Mouse (Mus musculus) megakaryocyte, embryonic 14.5 days (primary cell): Measurements from ENCODE around the gene Fgd3. TPM values are rescaled to one million over a fixed set of nuclear protein-coding genes. Genes with fewer than 3 reads are reported as not detected.

Experiments used
- H3K27me3 ChIP-seq: replicated peaks from 2 replicates; pipeline ENCODE3; 2012; ENCODE audit warnings: inconsistent platforms
- H3K36me3 ChIP-seq: replicated peaks from 2 replicates; pipeline ENCODE3; 2012; ENCODE audit warnings: low read length, inconsistent platforms, mixed read lengths
- H3K4me1 ChIP-seq: 2 replicates; pipeline ENCODE4 v1.6.1; 2012; ENCODE audit warnings: inconsistent platforms
- H3K4me3 ChIP-seq: replicated peaks from 2 replicates; pipeline ENCODE3; 2012; ENCODE audit warnings: moderate library complexity, mild to moderate bottlenecking, inconsistent platforms
- H3K9me3 ChIP-seq: 2 replicates; pipeline ENCODE4 v1.6.1; 2012; ENCODE audit warnings: inconsistent platforms
- FLI1 ChIP-seq: IDR thresholded peaks from 2 replicates; pipeline ENCODE4 v1.6.1; 2012; ENCODE audit warnings: low read length, inconsistent platforms, mixed read lengths
- GATA1 ChIP-seq: IDR thresholded peaks from 3 replicates; pipeline ENCODE4 v1.6.1; 2012; ENCODE audit warnings: mixed read lengths, low read length, inconsistent platforms, borderline replicate concordance
- polyA plus RNA-seq: library from polyadenylated mRNA; stranded (reverse); fragments of >175 nt; gene quantifications from 2 replicates; pipeline ENCODE4 v1.2.3, GENCODE M21; 2012; ENCODE audit warnings: low replicate concordance; ENCODE audit not compliant: insufficient read depth

The Fgd3 gene
- polyA plus RNA-seq, 1 experiment: 10.4 TPM

GRCm38 (mm10) chr13:49243492-49243891, 76.6 kb downstream of the Fgd3 start:
- no peaks in the 10 kb centered on the region for H3K27me3 ChIP-seq
- peaks cover 96% of the 10 kb centered on the region for H3K4me1 ChIP-seq
- H3K9me3 ChIP-seq: no peaks in the 10 kb centered on the region
- no peak for TF ChIP-seq FLI1
- no peak for TF ChIP-seq GATA1
- H3K4me3 ChIP-seq: peak overlapping the region; percentile 99
- peaks cover 76% of the 10 kb centered on the region for H3K36me3 ChIP-seq

GRCm38 (mm10) chr13:49242321-49243065, 77.6 kb downstream of the Fgd3 start:
- H3K4me3 ChIP-seq: peak overlapping the region; percentile 91
- H3K27me3 ChIP-seq: no peaks in the 10 kb centered on the region
- TF ChIP-seq FLI1: peak; percentile 80
- TF ChIP-seq GATA1: peak; percentile 83; the same call in 1 of the 3 replicates
- H3K36me3 ChIP-seq: peaks cover 86% of the 10 kb centered on the region
- peaks cover 98% of the 10 kb centered on the region for H3K4me1 ChIP-seq
- no peaks in the 10 kb centered on the region for H3K9me3 ChIP-seq

- peaks cover 93% of the 10 kb centered on the region for H3K36me3 ChIP-seq
- H3K4me3 ChIP-seq: peak overlapping the region; percentile 51
- no peaks in the 10 kb centered on the region for H3K27me3 ChIP-seq
- peaks cover 93% of the 10 kb centered on the region for H3K4me1 ChIP-seq
- 0 out of 2 replicates have a peak, but pooled peaks cover 4% of the 10 kb centered on the region for H3K9me3 ChIP-seq
- no peak for TF ChIP-seq FLI1
- TF ChIP-seq GATA1: no peak
These were observed 81.4 kb downstream of the Fgd3 start for GRCm38 (mm10) chr13:49238737-49239136.

GRCm38 (mm10) chr13:49237617-49238016, 82.5 kb downstream of the Fgd3 start:
- H3K4me1 ChIP-seq: peaks cover 93% of the 10 kb centered on the region
- no peaks in the 10 kb centered on the region for H3K27me3 ChIP-seq
- H3K36me3 ChIP-seq: peaks cover 97% of the 10 kb centered on the region
- H3K9me3 ChIP-seq: 0 out of 2 replicates have a peak, but pooled peaks cover 4% of the 10 kb centered on the region
- H3K4me3 ChIP-seq: no peak overlapping the region
- TF ChIP-seq GATA1 (no peak), FLI1 (no peak)

GRCm38 (mm10) chr13:49234711-49235110, 85.4 kb downstream of the Fgd3 start:
- 0 out of 2 replicates have a peak, but pooled peaks cover 4% of the 10 kb centered on the region for H3K9me3 ChIP-seq
- TF ChIP-seq GATA1 (no peak), FLI1 (no peak)
- peaks cover 87% of the 10 kb centered on the region for H3K4me1 ChIP-seq
- H3K4me3 ChIP-seq: no peak overlapping the region
- no peaks in the 10 kb centered on the region for H3K27me3 ChIP-seq
- H3K36me3 ChIP-seq: peaks cover 100% of the 10 kb centered on the region

GRCm38 (mm10) chr13:49233792-49234572, 86.1 kb downstream of the Fgd3 start:
- no peaks in the 10 kb centered on the region for H3K27me3 ChIP-seq
- peaks cover 81% of the 10 kb centered on the region for H3K4me1 ChIP-seq
- H3K4me3 ChIP-seq: no peak overlapping the region
- TF ChIP-seq FLI1 (no peak), GATA1 (no peak)
- peaks cover 100% of the 10 kb centered on the region for H3K36me3 ChIP-seq
- H3K9me3 ChIP-seq: 0 out of 2 replicates have a peak, but pooled peaks cover 4% of the 10 kb centered on the region

- peaks cover 5% of the 10 kb centered on the region; the same call in 1 of the 2 replicates for H3K9me3 ChIP-seq
- peaks cover 71% of the 10 kb centered on the region for H3K36me3 ChIP-seq
- no peak overlapping the region for H3K4me3 ChIP-seq
- H3K27me3 ChIP-seq: peaks cover 2% of the 10 kb centered on the region
- TF ChIP-seq FLI1 (no peak), GATA1 (no peak)
- H3K4me1 ChIP-seq: peaks cover 35% of the 10 kb centered on the region
These were observed 94.5 kb downstream of the Fgd3 start for GRCm38 (mm10) chr13:49225633-49226032.

GRCm38 (mm10) chr13:49225159-49225558, 95.0 kb downstream of the Fgd3 start:
- no peak overlapping the region for H3K4me3 ChIP-seq
- H3K9me3 ChIP-seq: peaks cover 5% of the 10 kb centered on the region; the same call in 1 of the 2 replicates
- TF ChIP-seq FLI1 (no peak), GATA1 (no peak)
- H3K36me3 ChIP-seq: peaks cover 66% of the 10 kb centered on the region
- peaks cover 2% of the 10 kb centered on the region for H3K27me3 ChIP-seq
- H3K4me1 ChIP-seq: peaks cover 35% of the 10 kb centered on the region

GRCm38 (mm10) chr13:49224729-49225128, 95.4 kb downstream of the Fgd3 start:
- H3K36me3 ChIP-seq: peaks cover 62% of the 10 kb centered on the region

More at GRCm38 (mm10) chr13:49224729-49225128, 95.4 kb downstream of the Fgd3 start:
- TF ChIP-seq FLI1 (no peak), GATA1 (no peak)
- peaks cover 5% of the 10 kb centered on the region; the same call in 1 of the 2 replicates for H3K9me3 ChIP-seq
- H3K4me3 ChIP-seq: no peak overlapping the region
- peaks cover 34% of the 10 kb centered on the region for H3K4me1 ChIP-seq
- peaks cover 2% of the 10 kb centered on the region for H3K27me3 ChIP-seq
